Mouse (Mus musculus) lung, postnatal 0 days (tissue): ENCODE results near the gene Vmn2r90. TPM values are rescaled to one million over a fixed set of nuclear protein-coding genes. Genes with fewer than 3 reads are reported as not detected.
"Not testable (repeated sequence)": the region's sequence is repeated elsewhere in the genome, so short reads cannot be mapped to it uniquely, and the experiment has no call there.

Experiments used
- ATAC-seq: fragments of 200-750 bp; cut with Nextera tagmentation; 2 replicates; pipeline ENCODE4 v1.8.0; 2017; ENCODE audit warnings: moderate library complexity
- DNase-seq: peaks from one replicate; pipeline ENCODE4 v3.0.0-alpha.2; 2016; ENCODE audit warnings: low spot score
- H3K27ac ChIP-seq: fragments of 300-500 bp; sonication (generic); 2 replicates; pipeline ENCODE4 v1.5.1; 2014; ENCODE audit warnings: antibody characterized with exemption, mild to moderate bottlenecking, low read length, mixed read lengths
- H3K27me3 ChIP-seq: fragments of 300-500 bp; sonication (generic); replicated peaks from 2 replicates; pipeline ENCODE4 v1.6.1; 2014; ENCODE audit warnings: low read length, mixed read lengths; ENCODE audit not compliant: insufficient read depth
- H3K36me3 ChIP-seq: fragments of 300-500 bp; sonication (generic); 2 replicates; pipeline ENCODE4 v1.6.1; 2014; ENCODE audit warnings: low read length, mixed read lengths; ENCODE audit not compliant: insufficient read depth
- H3K4me1 ChIP-seq: fragments of 300-500 bp; sonication (generic); 2 replicates; pipeline ENCODE4 v1.6.1; 2014; ENCODE audit warnings: antibody characterized with exemption, low read depth, low read length, mixed read lengths; ENCODE audit not compliant: insufficient read depth
- H3K4me2 ChIP-seq: fragments of 300-500 bp; sonication (generic); replicated peaks from 2 replicates; pipeline ENCODE4 v1.6.1; 2014; ENCODE audit warnings: low read depth, mild to moderate bottlenecking, low read length, moderate library complexity, mixed read lengths
- H3K4me3 ChIP-seq: fragments of 300-500 bp; sonication (generic); 2 replicates; pipeline ENCODE4 v1.5.1; 2014; ENCODE audit warnings: low read depth, low read length
- H3K9ac ChIP-seq: fragments of 300-500 bp; sonication (generic); replicated peaks from 2 replicates; pipeline ENCODE4 v1.6.1; 2014; ENCODE audit warnings: low read depth, mild to moderate bottlenecking
- H3K9me3 ChIP-seq: fragments of 300-500 bp; sonication (generic); 2 replicates; pipeline ENCODE4 v1.6.1; 2016; ENCODE audit warnings: low read length, mixed read lengths
- CTCF ChIP-seq: IDR thresholded peaks from 2 replicates; pipeline ENCODE4 v1.5.1; 2016; ENCODE audit warnings: antibody characterized with exemption, mild to moderate bottlenecking
- EP300 ChIP-seq: IDR thresholded peaks from 2 replicates; pipeline ENCODE4 v1.6.1; 2016; ENCODE audit warnings: antibody characterized with exemption, mild to moderate bottlenecking, control low read depth
- WGBS: fragments of 180-500 bp; shearing (Covaris S2); extraction: QIAGEN DNeasy Blood & Tissue Kit; methylation state at CpG from one replicate; pipeline ENCODE4 v1.1.7; 2014; 5-methylcytosine and 5-hydroxymethylcytosine counted together
- polyA plus RNA-seq: library from polyadenylated mRNA; unstranded; fragments of >200 nt; fragmentation: Nextera tagmentation; extraction: Ambion mirVana; gene quantifications from 2 replicates; pipeline ENCODE4 v1.2.1, GENCODE M21; 2015

Vmn2r90 gene
- polyA plus RNA-seq, 1 experiment from 2014 or later = not detected

GRCm38 (mm10) chr17:17738635-17739034 is 35.1 kb downstream of the Vmn2r90 start:
- TF ChIP-seq CTCF = no peak
- H3K27me3 ChIP-seq = no peaks in the 10 kb centered on the region
- H3K9ac ChIP-seq = no peak overlapping the region
- no peaks in the 10 kb centered on the region for H3K4me1 ChIP-seq
- H3K4me2 ChIP-seq = no peak overlapping the region
- H3K9me3 ChIP-seq = no peaks in the 10 kb centered on the region
- no peak overlapping the region for H3K4me3 ChIP-seq
- no peak for DNase-seq
- WGBS = 95% methylated on average over 1 of the region's 1 CpGs
- H3K36me3 ChIP-seq = no peaks in the 10 kb centered on the region
- H3K27ac ChIP-seq = no peak overlapping the region
- ATAC-seq = no peak

- H3K27me3 ChIP-seq, ATAC-seq, H3K4me1 ChIP-seq, H3K9ac ChIP-seq, H3K36me3 ChIP-seq, H3K4me3 ChIP-seq, DNase-seq, H3K4me2 ChIP-seq, H3K9me3 ChIP-seq, H3K27ac ChIP-seq: not testable (repeated sequence)
- WGBS = 87% methylated on average over 7 of the region's 7 CpGs
These were observed 35.8 kb downstream of the Vmn2r90 start for GRCm38 (mm10) chr17:17739300-17739699.

GRCm38 (mm10) chr17:17739936-17740335 is 36.4 kb downstream of the Vmn2r90 start:
- H3K27me3 ChIP-seq, H3K9ac ChIP-seq, H3K9me3 ChIP-seq, DNase-seq, H3K4me2 ChIP-seq, ATAC-seq, H3K4me1 ChIP-seq, H3K36me3 ChIP-seq, H3K4me3 ChIP-seq, H3K27ac ChIP-seq: not testable (repeated sequence)
- WGBS = 77% methylated on average over 5 of the region's 5 CpGs

- H3K27ac ChIP-seq, DNase-seq, H3K36me3 ChIP-seq, H3K4me1 ChIP-seq, H3K9ac ChIP-seq, H3K4me2 ChIP-seq, H3K4me3 ChIP-seq, ATAC-seq, H3K9me3 ChIP-seq, H3K27me3 ChIP-seq: not testable (repeated sequence)
These were observed 38.0 kb downstream of the Vmn2r90 start for GRCm38 (mm10) chr17:17741516-17741915.

- WGBS = 7% methylated on average over 4 of the region's 4 CpGs
- not testable (repeated sequence) for H3K4me3 ChIP-seq, H3K36me3 ChIP-seq, H3K4me2 ChIP-seq, H3K9me3 ChIP-seq, H3K27me3 ChIP-seq, H3K4me1 ChIP-seq, ATAC-seq, H3K9ac ChIP-seq, H3K27ac ChIP-seq
- peak; percentile 68 for TF ChIP-seq CTCF
- peak; percentile 56 for DNase-seq
These were observed 45.8 kb downstream of the Vmn2r90 start for GRCm38 (mm10) chr17:17749371-17749770.

- DNase-seq (no peak), ATAC-seq (no peak)
- no peak overlapping the region for H3K4me3 ChIP-seq
- H3K27me3 ChIP-seq = no peaks in the 10 kb centered on the region
- no peaks in the 10 kb centered on the region for H3K36me3 ChIP-seq
- TF ChIP-seq CTCF (no peak), EP300 (no peak)
- no peaks in the 10 kb centered on the region for H3K9me3 ChIP-seq
- no peak overlapping the region for H3K4me2 ChIP-seq
- no peaks in the 10 kb centered on the region for H3K4me1 ChIP-seq
- H3K27ac ChIP-seq = no peak overlapping the region
- H3K9ac ChIP-seq = no peak overlapping the region
- 83% methylated on average over 1 of the region's 1 CpGs for WGBS
These were observed 59.2 kb downstream of the Vmn2r90 start for GRCm38 (mm10) chr17:17762614-17763293.

- 31% methylated on average over 1 of the region's 1 CpGs for WGBS
- Histone ChIP-seq H3K36me3 (no peaks in the 10 kb centered on the region), H3K27me3 (no peaks in the 10 kb centered on the region), H3K27ac (no peak overlapping the region), H3K4me2 (no peak overlapping the region), H3K9ac (no peak overlapping the region), H3K4me3 (no peak overlapping the region), H3K4me1 (no peaks in the 10 kb centered on the region), H3K9me3 (no peaks in the 10 kb centered on the region)
- no peak for DNase-seq
- TF ChIP-seq CTCF (no peak), EP300 (no peak)
- ATAC-seq = no peak
These were observed 60.7 kb downstream of the Vmn2r90 start for GRCm38 (mm10) chr17:17764206-17764605.
